25 mouse cellular contexts compared by ENCODE assay signal in genomic region chr11:16606435-16607214, GRCm38 (mm10).
A peak's percentile ranks its signal among the peaks of the same experiment; 100 is the strongest.
DNase-seq lines count a peak whose midpoint lies in the region; ATAC-seq and TF ChIP-seq lines count a peak whose summit lies in the region.
"Had no signal": no experiment of that assay in that cellular context is flagged by ENCODE, and none has a peak within 500 bp of the region (broad histone marks: within the 10 kb centered on the region; RNA-seq: fewer than 3 reads in every experiment).

No protein-coding gene starts in this region.

- no peak overlapping the region for H3K4me2 ChIP-seq in embryonic facial prominence, embryonic 12.5 days (replicated peaks)
- H3K4me2 ChIP-seq in myocyte (ENCODE audit: low read depth), result peak overlapping the region; percentile 37
- H3K4me2 ChIP-seq: heart, embryonic 15.5 days; hindbrain, embryonic 14.5 days; kidney, embryonic 15.5 days; liver, embryonic 12.5 days; midbrain, embryonic 13.5 days; stomach, embryonic 15.5 days had no signal

- H3K9ac ChIP-seq in ES-Bruce4 (ENCODE audit: low read depth, poor library complexity, severe bottlenecking), result no peak overlapping the region
- no peak overlapping the region for H3K9ac ChIP-seq in embryonic facial prominence, embryonic 12.5 days
- H3K9ac ChIP-seq: forebrain, postnatal 0 days; heart, embryonic 15.5 days; hindbrain, embryonic 14.5 days; kidney, embryonic 15.5 days; liver, embryonic 12.5 days; liver, postnatal 0 days; midbrain, embryonic 13.5 days; stomach, embryonic 15.5 days had no signal

- H3K79me2 ChIP-seq in myocyte (ENCODE audit: control insufficient read depth, insufficient read depth), result no peaks in the 10 kb centered on the region

- no peak for ATAC-seq in embryonic facial prominence, embryonic 12.5 days (ENCODE audit: insufficient number of reproducible peaks, insufficient read depth, low FRiP score, low TSS enrichment)
- no peak for ATAC-seq in megakaryocyte progenitor cell, adult 5-6 weeks (replicated peaks; ENCODE audit: poor library complexity)
- ATAC-seq: forebrain, postnatal 0 days; liver, embryonic 12.5 days; liver, postnatal 0 days; midbrain, embryonic 13.5 days; Patski had no signal

- H3ac ChIP-seq in myocyte (ENCODE audit: control insufficient read depth, insufficient read length), result no peak overlapping the region

- peak; percentile 34 for DNase-seq in forelimb bud, embryonic 11.5 days (ENCODE audit: low read depth, low spot score)
- DNase-seq in cerebellum, postnatal 36 days, result no peak
- no peak for DNase-seq in hindbrain, embryonic 10.5 days (ENCODE audit: low spot score)
- DNase-seq: adrenal gland, postnatal 25 days; cerebellum, adult 11-12 months; cerebellum, adult 9-11 months; forebrain, postnatal 0 days; gastrocnemius, postnatal 10 days; kidney, adult 11 months; kidney, postnatal 25 days; liver, postnatal 0 days; lung, postnatal 4 days had no signal

- TF ChIP-seq CTCF in ES-Bruce4 (IDR thresholded peaks at IDR 0.05; ENCODE audit: low read depth, low read length), result no peak

- TF ChIP-seq POLR2A in ES-Bruce4 (IDR thresholded peaks at IDR 0.05; ENCODE audit: insufficient read depth, low read length) (no peak), myocyte (IDR thresholded peaks at IDR 0.05; ENCODE audit: insufficient read length, low read depth) (no peak)

- WGBS in embryonic facial prominence, embryonic 12.5 days, result 51% methylated on average over 7 of the region's 7 CpGs
- WGBS in hindbrain, embryonic 10.5 days, result 79% methylated on average over 7 of the region's 7 CpGs

- H3K27ac ChIP-seq in ES-Bruce4 (ENCODE audit: insufficient read depth, low read length), result peak overlapping the region; percentile 44; the same call in 1 of the 2 replicates
- H3K27ac ChIP-seq in embryonic facial prominence, embryonic 12.5 days, result peak overlapping the region; percentile 77
- H3K27ac ChIP-seq in hindbrain, embryonic 10.5 days, result no peak overlapping the region
- H3K27ac ChIP-seq: heart, embryonic 10.5 days; heart, embryonic 15.5 days; hindbrain, embryonic 14.5 days; kidney, embryonic 15.5 days; left cerebral cortex, adult 2 months; liver, embryonic 12.5 days; midbrain, embryonic 13.5 days; stomach, embryonic 15.5 days had no signal

- peaks cover 5% of the 10 kb centered on the region; the same call in 1 of the 2 replicates for H3K9me3 ChIP-seq in ES-Bruce4 (replicated peaks; ENCODE audit: control insufficient read depth, insufficient read depth, low read length, poor library complexity, severe bottlenecking)
- H3K9me3 ChIP-seq in embryonic facial prominence, embryonic 12.5 days, result peaks cover 2% of the 10 kb centered on the region; the same call in 1 of the 2 replicates
- H3K9me3 ChIP-seq in hindbrain, embryonic 10.5 days, result no peaks in the 10 kb centered on the region
- H3K9me3 ChIP-seq: heart, embryonic 10.5 days; heart, embryonic 15.5 days; kidney, embryonic 15.5 days; liver, embryonic 12.5 days; midbrain, embryonic 13.5 days; stomach, embryonic 15.5 days had no signal

- H3K4me1 ChIP-seq in ES-Bruce4 (ENCODE audit: control insufficient read depth, insufficient read depth, low read length), result no peaks in the 10 kb centered on the region
- H3K4me1 ChIP-seq in embryonic facial prominence, embryonic 12.5 days, result peaks cover 10% of the 10 kb centered on the region; the same call in 1 of the 2 replicates
- H3K4me1 ChIP-seq in hindbrain, embryonic 10.5 days (replicated peaks), result no peaks in the 10 kb centered on the region
- H3K4me1 ChIP-seq: heart, embryonic 15.5 days; kidney, embryonic 15.5 days; liver, embryonic 12.5 days; midbrain, embryonic 13.5 days; stomach, embryonic 15.5 days had no signal

- no peaks in the 10 kb centered on the region for H3K27me3 ChIP-seq in ES-Bruce4 (ENCODE audit: control insufficient read depth, insufficient read depth, low read length, poor library complexity, severe bottlenecking)
- H3K27me3 ChIP-seq in embryonic facial prominence, embryonic 12.5 days, result no peaks in the 10 kb centered on the region
- no peaks in the 10 kb centered on the region for H3K27me3 ChIP-seq in myocyte (ENCODE audit: control insufficient read depth, insufficient read depth, insufficient read length)
- no peaks in the 10 kb centered on the region for H3K27me3 ChIP-seq in hindbrain, embryonic 10.5 days (ENCODE audit: insufficient read depth, poor library complexity, severe bottlenecking)
- H3K27me3 ChIP-seq: heart, embryonic 15.5 days; kidney, embryonic 15.5 days; liver, embryonic 12.5 days; midbrain, embryonic 13.5 days; Patski; stomach, embryonic 15.5 days had no signal

- TF ChIP-seq EP300 in ES-Bruce4 (IDR thresholded peaks at IDR 0.05; ENCODE audit: insufficient read depth, low read depth, low read length), result no peak

- H3K4me3 ChIP-seq in ES-Bruce4 (ENCODE audit: low read depth, low read length), result no peak overlapping the region
- H3K4me3 ChIP-seq in embryonic facial prominence, embryonic 12.5 days, result no peak overlapping the region
- no peak overlapping the region for H3K4me3 ChIP-seq in myocyte
- no peak overlapping the region for H3K4me3 ChIP-seq in hindbrain, embryonic 10.5 days
- H3K4me3 ChIP-seq: heart, embryonic 10.5 days; heart, embryonic 15.5 days; kidney, embryonic 15.5 days; left cerebral cortex, adult 2 months; liver, embryonic 12.5 days; midbrain, embryonic 13.5 days; stomach, embryonic 15.5 days had no signal

- no peaks in the 10 kb centered on the region for H3K36me3 ChIP-seq in ES-Bruce4 (ENCODE audit: control insufficient read depth, insufficient read depth, low read length, poor library complexity, severe bottlenecking)
- H3K36me3 ChIP-seq in embryonic facial prominence, embryonic 12.5 days, result no peaks in the 10 kb centered on the region
- no peaks in the 10 kb centered on the region for H3K36me3 ChIP-seq in myocyte (ENCODE audit: control insufficient read depth, insufficient read depth)
- H3K36me3 ChIP-seq in hindbrain, embryonic 10.5 days, result no peaks in the 10 kb centered on the region
- H3K36me3 ChIP-seq: heart, embryonic 10.5 days; heart, embryonic 15.5 days; kidney, embryonic 15.5 days; liver, embryonic 12.5 days; midbrain, embryonic 13.5 days; stomach, embryonic 15.5 days had no signal

TF ChIP-seq in myocyte, 11 proteins besides CTCF, POLR2A, EP300 and RAD21:
- no peak for TF ChIP-seq MYOD1 (IDR thresholded peaks at IDR 0.05; ENCODE audit: control insufficient read depth in 1 of 3, insufficient read length in 2 of 3, low read depth in 2 of 3)
- no peak for TF ChIP-seq USF1 (IDR thresholded peaks at IDR 0.05; ENCODE audit: low read depth)
- no peak for TF ChIP-seq MYOG (IDR thresholded peaks at IDR 0.05; ENCODE audit: control insufficient read depth in 1 of 3, insufficient read depth in 1 of 3, insufficient read length in 2 of 3, low read depth in 2 of 3)
- TF ChIP-seq SRF (IDR thresholded peaks at IDR 0.05; ENCODE audit: control insufficient read depth, insufficient read length, low read depth), result no peak
- TF ChIP-seq CEBPB (IDR thresholded peaks at IDR 0.05; ENCODE audit: insufficient read depth, poor library complexity, severe bottlenecking), result no peak
- TF ChIP-seq MAX (IDR thresholded peaks at IDR 0.05; ENCODE audit: low read depth), result no peak
- TF ChIP-seq E2F4 (IDR thresholded peaks at IDR 0.05; ENCODE audit: insufficient read depth), result no peak
- TF ChIP-seq TCF3 (IDR thresholded peaks at IDR 0.05; ENCODE audit: insufficient read length, low read depth), result no peak
- TF ChIP-seq TCF12 (IDR thresholded peaks at IDR 0.05; ENCODE audit: insufficient read depth, poor library complexity, severe bottlenecking), result no peak
- no peak for TF ChIP-seq POLR2AphosphoS2 (IDR thresholded peaks at IDR 0.05; ENCODE audit: insufficient read length, low read depth)
